Mouse (Mus musculus): ENCODE measurements around the gene Atp6v0d1. TPM values are rescaled to one million over a fixed set of nuclear protein-coding genes. Genes with fewer than 3 reads are reported as not detected.

The Atp6v0d1 gene
- polyA plus RNA-seq, 1 experiment from 2014 or later, result 96.2 TPM

DNA sequence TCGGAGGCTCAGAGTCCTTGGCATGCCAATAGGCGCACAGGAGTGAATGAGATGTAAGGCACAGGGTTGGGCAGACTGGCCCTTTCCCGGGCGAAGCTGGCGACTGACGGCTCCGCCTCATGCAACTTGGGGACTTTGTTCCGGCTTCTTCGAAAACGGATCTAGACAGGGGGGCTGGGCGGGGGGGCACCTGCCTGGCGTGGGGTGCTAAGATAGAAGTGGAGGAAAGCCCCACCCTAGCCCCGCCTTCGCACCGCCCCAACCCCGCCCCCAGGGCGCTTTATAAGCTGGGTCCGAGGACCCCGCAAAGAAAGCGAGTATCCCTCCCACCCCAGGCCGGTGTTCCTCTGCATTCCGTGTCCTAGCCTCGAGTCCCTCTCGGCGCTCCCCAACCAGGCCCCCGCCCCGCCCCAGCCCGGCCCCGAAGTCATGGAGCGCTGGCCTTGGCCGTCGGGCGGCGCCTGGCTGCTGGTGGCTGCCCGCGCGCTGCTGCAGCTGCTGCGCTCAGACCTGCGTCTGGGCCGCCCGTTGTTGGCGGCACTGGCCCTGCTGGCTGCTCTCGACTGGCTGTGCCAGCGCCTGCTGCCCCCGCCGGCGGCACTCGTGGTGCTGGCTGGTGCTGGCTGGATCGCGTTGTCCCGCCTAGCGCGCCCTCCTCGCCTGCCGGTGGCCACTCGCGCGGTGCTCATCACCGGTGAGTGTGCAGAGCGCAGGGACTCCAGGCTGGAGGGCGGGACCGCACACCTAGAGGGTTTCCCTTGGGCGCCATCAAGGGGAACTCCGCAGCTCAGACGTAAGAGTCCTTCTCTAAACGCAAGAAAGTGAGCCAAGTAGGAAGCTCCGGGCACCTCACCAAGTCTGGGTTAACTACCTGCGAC, 47.2 kb downstream of the Atp6v0d1 start, which contains the start of gene Hsd11b2:
Gene Hsd11b2 (plus strand): TSS at position 320 of the 878 bp plus-strand sequence.
- H3K27ac ChIP-seq (replicated peaks), result peak within 1 kb of the TSS; percentile 36; the same call in 1 of the 2 replicates
- ATAC-seq (ENCODE audit: low FRiP score, low TSS enrichment), result peak; percentile 55

GRCm38 (mm10) chr8:105517346-105517745, 48.5 kb downstream of the Atp6v0d1 start:
- H3K4me2 ChIP-seq (replicated peaks; ENCODE audit: low read depth), result no peak overlapping the region
- TF ChIP-seq EP300 (optimal IDR thresholded peaks at IDR 0.05) (no peak), CTCF (IDR thresholded peaks at IDR 0.05; ENCODE audit: low read depth) (no peak)
- H3K9ac ChIP-seq (ENCODE audit: low read length), result no peak overlapping the region
- DNase-seq (ENCODE audit: low spot score), result no peak
- H3K4me1 ChIP-seq (replicated peaks; ENCODE audit: control insufficient read depth, insufficient read depth), result peaks cover 8% of the 10 kb centered on the region; the same call in 1 of the 2 replicates
- peaks cover 4% of the 10 kb centered on the region; the same call in 1 of the 2 replicates for H3K36me3 ChIP-seq (ENCODE audit: control insufficient read depth, insufficient read depth, low read length)
- H3K9me3 ChIP-seq (ENCODE audit: control insufficient read depth, low read length), result no peaks in the 10 kb centered on the region
- no peak for ATAC-seq (ENCODE audit: low FRiP score, low TSS enrichment)
- H3K27ac ChIP-seq (replicated peaks), result no peak overlapping the region
- H3K4me3 ChIP-seq (ENCODE audit: low read depth, low read length), result no peak overlapping the region
- H3K27me3 ChIP-seq (ENCODE audit: control insufficient read depth, insufficient read depth, low read length), result no peaks in the 10 kb centered on the region
- 32% methylated on average over 8 of the region's 8 CpGs for WGBS

More for the DNA sequence above, 47.2 kb downstream of the Atp6v0d1 start, which contains the start of gene Hsd11b2:
- no peaks in the 10 kb centered on the region for H3K27me3 ChIP-seq (ENCODE audit: control insufficient read depth, insufficient read depth, low read length)
- peak within 1 kb of the TSS; percentile 80 for H3K4me2 ChIP-seq (replicated peaks; ENCODE audit: low read depth)
- peaks cover 8% of the 10 kb centered on the region; the same call in 1 of the 2 replicates for H3K4me1 ChIP-seq (replicated peaks; ENCODE audit: control insufficient read depth, insufficient read depth)
- H3K9me3 ChIP-seq (ENCODE audit: control insufficient read depth, low read length), result no peaks in the 10 kb centered on the region
- peak; percentile 71 for DNase-seq (ENCODE audit: low spot score)
- 1% methylated on average over 68 of the region's 68 CpGs for WGBS
- TF ChIP-seq CTCF (IDR thresholded peaks at IDR 0.05; ENCODE audit: low read depth) (no peak; the same call in 1 of the 2 replicates), EP300 (optimal IDR thresholded peaks at IDR 0.05) (no peak)
- peak within 1 kb of the TSS; percentile 59 for H3K9ac ChIP-seq (ENCODE audit: low read length)
- peaks cover 6% of the 10 kb centered on the region; the same call in 1 of the 2 replicates for H3K36me3 ChIP-seq (ENCODE audit: control insufficient read depth, insufficient read depth, low read length)
- peak within 1 kb of the TSS; percentile 48 for H3K4me3 ChIP-seq (ENCODE audit: low read depth, low read length)

- H3K4me3 ChIP-seq (ENCODE audit: low read depth, low read length), result no peak overlapping the region
- 17% methylated on average over 12 of the region's 12 CpGs for WGBS
- H3K4me1 ChIP-seq (replicated peaks; ENCODE audit: control insufficient read depth, insufficient read depth), result peaks cover 8% of the 10 kb centered on the region; the same call in 1 of the 2 replicates
- no peaks in the 10 kb centered on the region for H3K27me3 ChIP-seq (ENCODE audit: control insufficient read depth, insufficient read depth, low read length)
- H3K4me2 ChIP-seq (replicated peaks; ENCODE audit: low read depth), result peak overlapping the region; percentile 47
- H3K27ac ChIP-seq (replicated peaks), result no peak overlapping the region
- peak; percentile 84 for DNase-seq (ENCODE audit: low spot score)
- TF ChIP-seq CTCF (IDR thresholded peaks at IDR 0.05; ENCODE audit: low read depth) (peak; percentile 94), EP300 (optimal IDR thresholded peaks at IDR 0.05) (no peak)
- H3K9me3 ChIP-seq (ENCODE audit: control insufficient read depth, low read length), result no peaks in the 10 kb centered on the region
- ATAC-seq (ENCODE audit: low FRiP score, low TSS enrichment), result peak; percentile 74
- no peak overlapping the region for H3K9ac ChIP-seq (ENCODE audit: low read length)
- H3K36me3 ChIP-seq (ENCODE audit: control insufficient read depth, insufficient read depth, low read length), result no peaks in the 10 kb centered on the region
These were observed 49.7 kb downstream of the Atp6v0d1 start for GRCm38 (mm10) chr8:105516018-105516645.

DNA sequence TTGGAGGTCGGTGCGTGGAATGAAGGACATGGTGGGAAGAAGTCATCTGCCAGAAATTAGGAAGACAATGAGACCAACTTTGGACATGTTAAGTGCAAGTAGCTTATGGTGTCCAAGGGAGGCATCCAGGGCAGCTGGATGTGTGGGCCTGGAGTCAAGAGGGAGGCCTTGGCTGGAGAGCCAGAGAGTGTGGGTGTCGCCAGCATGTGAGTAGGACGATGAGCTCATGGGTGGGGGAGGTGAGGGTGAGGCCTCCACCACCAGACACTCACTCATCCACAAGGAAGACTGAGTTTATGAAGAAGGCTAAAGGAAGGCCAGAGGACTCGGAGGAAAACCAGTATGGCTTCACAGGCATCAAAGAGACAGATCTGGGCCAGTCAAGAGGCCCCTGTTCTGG, 51.2 kb downstream of the Atp6v0d1 start:
- DNase-seq (ENCODE audit: low spot score) (peak; percentile 50), ATAC-seq (ENCODE audit: low FRiP score, low TSS enrichment) (no peak; the same call in 1 of the 2 replicates)
- no peak overlapping the region for H3K4me3 ChIP-seq (ENCODE audit: low read depth, low read length)
- H3K4me1 ChIP-seq (replicated peaks; ENCODE audit: control insufficient read depth, insufficient read depth), result peaks cover 8% of the 10 kb centered on the region; the same call in 1 of the 2 replicates
- H3K4me2 ChIP-seq (replicated peaks; ENCODE audit: low read depth), result no peak overlapping the region
- H3K9me3 ChIP-seq (ENCODE audit: control insufficient read depth, low read length), result no peaks in the 10 kb centered on the region
- 55% methylated on average over 5 of the region's 5 CpGs for WGBS
- TF ChIP-seq EP300 (optimal IDR thresholded peaks at IDR 0.05) (no peak), CTCF (IDR thresholded peaks at IDR 0.05; ENCODE audit: low read depth) (no peak)
- no peaks in the 10 kb centered on the region for H3K27me3 ChIP-seq (ENCODE audit: control insufficient read depth, insufficient read depth, low read length)
- H3K27ac ChIP-seq (replicated peaks), result no peak overlapping the region
- H3K9ac ChIP-seq (ENCODE audit: low read length), result no peak overlapping the region
- H3K36me3 ChIP-seq (ENCODE audit: control insufficient read depth, insufficient read depth, low read length), result no peaks in the 10 kb centered on the region

GRCm38 (mm10) chr8:105514194-105514593, 51.7 kb downstream of the Atp6v0d1 start:
- no peak for TF ChIP-seq EP300 (optimal IDR thresholded peaks at IDR 0.05)
- no peak for TF ChIP-seq CTCF (IDR thresholded peaks at IDR 0.05; ENCODE audit: low read depth)
- Histone ChIP-seq H3K36me3 (ENCODE audit: control insufficient read depth, insufficient read depth, low read length) (no peaks in the 10 kb centered on the region), H3K9me3 (ENCODE audit: control insufficient read depth, low read length) (no peaks in the 10 kb centered on the region), H3K9ac (ENCODE audit: low read length) (no peak overlapping the region), H3K4me2 (replicated peaks; ENCODE audit: low read depth) (no peak overlapping the region), H3K4me1 (replicated peaks; ENCODE audit: control insufficient read depth, insufficient read depth) (peaks cover 8% of the 10 kb centered on the region; the same call in 1 of the 2 replicates), H3K4me3 (ENCODE audit: low read depth, low read length) (no peak overlapping the region), H3K27me3 (ENCODE audit: control insufficient read depth, insufficient read depth, low read length) (no peaks in the 10 kb centered on the region), H3K27ac (replicated peaks) (peak overlapping the region; percentile 35)
- WGBS, result 83% methylated on average over 6 of the region's 6 CpGs
- ATAC-seq (ENCODE audit: low FRiP score, low TSS enrichment), result no peak
- DNase-seq (ENCODE audit: low spot score), result no peak
